Mouse (Mus musculus) CH12.LX (cell line): Measurements from ENCODE around the gene Arhgap45. TPM values are rescaled to one million over a fixed set of nuclear protein-coding genes. Genes with fewer than 3 reads are reported as not detected.

Source experiments
- DNase-seq: peaks from one replicate; pipeline ENCODE4 v3.0.0-alpha.2; 2013; ENCODE audit errors: extremely low read depth
- H3K27ac ChIP-seq: 2 replicates; pipeline ENCODE4 v1.5.1; 2012; ENCODE audit warnings: low read depth, mild to moderate bottlenecking, control low read depth, moderate library complexity; ENCODE audit not compliant: insufficient read depth
- H3K27me3 ChIP-seq: replicated peaks from 2 replicates; pipeline ENCODE3; 2012; ENCODE audit warnings: inconsistent platforms
- H3K36me3 ChIP-seq, 2 experiments: replicated peaks in 1 of 2; 2 replicates each; pipeline versions ENCODE3 to v1.6.1; 2012; ENCODE audit warnings: inconsistent platforms in 1 of 2, low read length in 1 of 2, mild to moderate bottlenecking in 1 of 2, mixed read lengths in 1 of 2, moderate library complexity in 1 of 2; ENCODE audit not compliant: control insufficient read depth in 1 of 2, insufficient read depth in 1 of 2
- H3K4me1 ChIP-seq, 2 experiments: 2 replicates each; pipeline ENCODE4 v1.6.1; 2012; ENCODE audit warnings: inconsistent platforms in 1 of 2, moderate library complexity in 1 of 2; ENCODE audit not compliant: insufficient read depth in 2 of 2, control insufficient read depth in 1 of 2
- H3K4me2 ChIP-seq: 2 replicates; pipeline ENCODE4 v1.6.1; 2012; ENCODE audit warnings: low read depth, mild to moderate bottlenecking, control low read depth; ENCODE audit not compliant: poor library complexity, insufficient read depth, severe bottlenecking
- H3K4me3 ChIP-seq, 3 experiments: fragments of 150-350 bp in 1 of 3; sonication (generic) in 1 of 3; replicated peaks in 1 of 3; 2 replicates each; pipeline versions ENCODE3 to v1.5.1; 2011 to 2012; ENCODE audit warnings: low read depth in 2 of 3, low read length in 2 of 3, mild to moderate bottlenecking in 2 of 3, moderate library complexity in 2 of 3, control low read depth in 1 of 3, improper control_type of control experiment in 1 of 3, inconsistent platforms in 1 of 3, mixed read lengths in 1 of 3; ENCODE audit not compliant: poor library complexity in 1 of 3
- H3K79me2 ChIP-seq: replicated peaks from 2 replicates; pipeline ENCODE4 v1.6.1; 2012; ENCODE audit warnings: mild to moderate bottlenecking, moderate library complexity; ENCODE audit not compliant: control insufficient read depth, poor library complexity, insufficient read depth, severe bottlenecking; ENCODE audit errors: extremely low read depth
- H3K9ac ChIP-seq: 2 replicates; pipeline ENCODE4 v1.6.1; 2012; ENCODE audit warnings: low read depth, mild to moderate bottlenecking, control low read depth, moderate library complexity; ENCODE audit not compliant: insufficient read depth
- H3K9me3 ChIP-seq: replicated peaks from 2 replicates; pipeline ENCODE3; 2012; ENCODE audit warnings: low read length, inconsistent platforms, mixed read lengths
- CTCF ChIP-seq, 2 experiments: IDR thresholded peaks in 1 of 2; conservative IDR thresholded peaks in 1 of 2; 2 replicates each; pipeline ENCODE4 v1.5.1; 2011 to 2012; ENCODE audit warnings: low read depth in 2 of 2, low read length in 2 of 2, improper control_type of control experiment in 1 of 2, inconsistent platforms in 1 of 2, mild to moderate bottlenecking in 1 of 2, moderate library complexity in 1 of 2
- EP300 ChIP-seq: IDR thresholded peaks from 2 replicates; pipeline ENCODE4 v1.6.1; 2011; ENCODE audit warnings: low read length, improper control_type of control experiment
- HCFC1 ChIP-seq: IDR thresholded peaks from 2 replicates; pipeline ENCODE4 v1.6.1; 2012; ENCODE audit warnings: low read depth, mild to moderate bottlenecking, inconsistent platforms, low read length, improper control_type of control experiment
- MAFK ChIP-seq: IDR thresholded peaks from 2 replicates; pipeline ENCODE4 v1.6.1; 2011; ENCODE audit warnings: low read length, improper control_type of control experiment; ENCODE audit not compliant: insufficient replicate concordance
- MAX ChIP-seq: IDR thresholded peaks from 2 replicates; pipeline ENCODE4 v1.6.1; 2011; ENCODE audit warnings: low read length, improper control_type of control experiment
- MEF2A ChIP-seq: IDR thresholded peaks from 2 replicates; pipeline ENCODE4 v1.6.1; 2014; ENCODE audit warnings: low read depth, mild to moderate bottlenecking, inconsistent platforms, low read length, improper control_type of control experiment, borderline replicate concordance
- NELFE ChIP-seq: IDR thresholded peaks from 2 replicates; pipeline ENCODE4 v1.6.1; 2011; ENCODE audit warnings: low read depth, low read length, improper control_type of control experiment
- RAD21 ChIP-seq: IDR thresholded peaks from 2 replicates; pipeline ENCODE4 v1.6.1; 2011; ENCODE audit warnings: low read depth, mild to moderate bottlenecking, low read length, improper control_type of control experiment, moderate library complexity
- SIN3A ChIP-seq: IDR thresholded peaks from 2 replicates; pipeline ENCODE4 v1.6.1; 2012; ENCODE audit warnings: low read length, improper control_type of control experiment, inconsistent platforms
- SMC3 ChIP-seq: IDR thresholded peaks from 2 replicates; pipeline ENCODE4 v1.6.1; 2011; ENCODE audit warnings: low read depth, low read length, improper control_type of control experiment
- TBP ChIP-seq: conservative IDR thresholded peaks from 2 replicates; pipeline ENCODE4 v1.6.1; 2011; ENCODE audit warnings: low read depth, low read length, improper control_type of control experiment
- TCF12 ChIP-seq: IDR thresholded peaks from 2 replicates; pipeline ENCODE4 v1.6.1; 2014; ENCODE audit warnings: low read depth, mild to moderate bottlenecking, inconsistent platforms, low read length, improper control_type of control experiment
- UBTF ChIP-seq: IDR thresholded peaks from 2 replicates; pipeline ENCODE4 v1.6.1; 2012; ENCODE audit warnings: low read depth, mild to moderate bottlenecking, inconsistent platforms, low read length, improper control_type of control experiment, moderate library complexity
- USF1 ChIP-seq: IDR thresholded peaks from 2 replicates; pipeline ENCODE4 v1.6.1; 2014; ENCODE audit warnings: low read depth, mild to moderate bottlenecking, inconsistent platforms, low read length, improper control_type of control experiment
- USF2 ChIP-seq: conservative IDR thresholded peaks from 2 replicates; pipeline ENCODE4 v1.6.1; 2011; ENCODE audit warnings: low read depth, low read length, improper control_type of control experiment
- ZC3H11A ChIP-seq: IDR thresholded peaks from 2 replicates; pipeline ENCODE4 v1.6.1; 2012; ENCODE audit warnings: low read depth, mild to moderate bottlenecking, inconsistent platforms, low read length, improper control_type of control experiment
- ZKSCAN1 ChIP-seq: IDR thresholded peaks from 2 replicates; pipeline ENCODE4 v1.6.1; 2012; ENCODE audit warnings: low read depth, inconsistent platforms, low read length, improper control_type of control experiment, borderline replicate concordance
- dilution Hi-C: fragments of 300-500 bp; cut with MboI; formaldehyde crosslinking; loops from 2 replicates; pipeline ENCODE4 v1.14.3; 2020; ENCODE audit warnings: low sequenced_read_pairs; ENCODE audit not compliant: extremely low pct_unique_long_range_greater_than_20kb, extremely low pct_ligation_motif_present
- in situ Hi-C: fragments of 300-500 bp; cut with MboI; formaldehyde crosslinking; loops from 3 replicates; pipeline ENCODE4 v1.14.3; 2019; ENCODE audit warnings: low sequenced_read_pairs, low pct_ligation_motif_present, low pct_unique_long_range_greater_than_20kb, mixed read lengths
- polyA plus RNA-seq: library from polyadenylated mRNA; unstranded; fragments of >175 nt; gene quantifications from 2 replicates; pipeline ENCODE4 v1.2.1, GENCODE M21; 2012; ENCODE audit warnings: low read depth; ENCODE audit not compliant: insufficient read length
- total RNA-seq, 2 experiments: library from RNA; depleted of rRNA; stranded (reverse); fragments of 300-350 nt in 1 of 2; fragments of >200 nt in 1 of 2; gene quantifications; 2 replicates each; pipeline ENCODE4 v1.2.3; 2012 to 2014

Arhgap45 gene
- total and polyA plus RNA-seq, 3 experiments, result 10.3 to 25.9 (median 20.2) TPM

DNA sequence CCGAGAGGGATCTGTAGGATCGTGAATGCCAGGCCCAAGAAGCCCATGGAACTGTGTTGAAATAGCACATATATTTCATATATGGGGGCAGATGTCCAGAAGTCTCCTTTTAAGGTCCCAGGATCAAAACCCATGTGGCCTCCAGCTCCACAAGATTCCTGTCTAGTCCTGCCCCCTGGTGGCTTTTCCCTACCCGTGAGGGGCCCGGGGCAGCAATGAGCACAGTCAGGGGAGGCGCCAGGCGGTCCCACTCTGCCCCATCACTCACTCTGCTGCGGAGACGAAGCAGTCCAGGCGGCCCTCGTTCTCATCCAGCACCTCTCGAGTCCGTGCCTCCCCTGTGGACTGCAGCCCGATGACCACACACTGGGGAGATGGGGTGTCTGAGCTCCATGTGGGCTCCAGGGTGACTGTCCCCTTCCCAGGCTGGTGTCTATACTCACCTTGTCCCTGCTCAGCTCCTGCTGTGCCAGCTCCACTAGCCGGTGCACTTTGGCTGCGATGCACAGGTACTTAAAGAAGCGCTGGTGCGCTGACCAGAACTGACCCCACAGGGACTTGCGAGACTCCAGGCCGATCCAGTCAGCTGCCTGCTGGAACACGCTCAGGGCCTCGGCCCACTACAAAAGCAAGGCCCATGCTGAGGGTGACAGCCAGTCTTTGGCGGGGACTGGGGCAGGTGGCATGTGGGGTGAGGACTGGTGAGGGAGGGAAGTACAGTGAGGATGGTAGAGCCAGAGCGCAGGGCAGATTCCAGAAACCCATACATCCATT, 47.6 kb downstream of the Arhgap45 start:
- TF ChIP-seq MEF2A (no peak), SMC3 (peak; percentile 54), RAD21 (peak; percentile 33), CTCF (conservative IDR thresholded peaks at IDR 0.05 in 1 of 2, IDR thresholded peaks at IDR 0.05 in 1 of 2; ENCODE audit: low read depth in 2 of 2, low read length in 2 of 2) (peak in 1 of 2 experiments; percentile 53; a peak in 2 of 4 replicates)
- no peak for DNase-seq
- in situ Hi-C loops, result no loop called here

DNA sequence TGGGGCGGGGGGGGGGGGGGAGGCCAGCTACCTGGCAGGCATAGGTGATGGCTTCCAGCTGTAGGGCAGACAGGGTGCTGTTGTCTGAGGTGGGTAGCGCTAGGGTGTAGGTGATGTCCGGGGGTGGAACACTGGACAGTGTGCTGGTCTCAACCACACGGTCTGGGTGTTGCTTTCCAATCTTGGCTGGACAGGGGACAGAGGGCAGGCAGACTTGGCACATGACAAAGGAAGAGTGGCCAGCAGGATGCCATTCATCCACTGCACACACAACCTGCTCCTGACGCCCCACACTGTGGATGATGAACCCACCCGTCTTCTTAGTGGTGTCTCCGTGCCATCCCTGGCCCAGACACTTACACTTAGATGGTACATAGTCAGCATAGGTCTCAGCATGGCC, 52.8 kb downstream of the Arhgap45 start:
- peaks cover 17 to 30% of the 10 kb centered on the region in 2 experiments for H3K4me1 ChIP-seq
- H3K36me3 ChIP-seq, result peaks cover 59 to 85% of the 10 kb centered on the region in 2 experiments

More for the DNA sequence above, 47.6 kb downstream of the Arhgap45 start:
- Histone ChIP-seq H3K27me3 (no peaks in the 10 kb centered on the region), H3K4me2 (no peak overlapping the region), H3K4me1 (no peaks in the 10 kb centered on the region; a peak in 1 of 4 replicates), H3K36me3 (peaks cover 83 to 95% of the 10 kb centered on the region in 2 experiments), H3K9me3 (no peaks in the 10 kb centered on the region), H3K4me3 (no peak overlapping the region), H3K79me2 (no peaks in the 10 kb centered on the region), H3K27ac (no peak overlapping the region), H3K9ac (no peak overlapping the region)
- dilution Hi-C loops, result no loop called here

DNA sequence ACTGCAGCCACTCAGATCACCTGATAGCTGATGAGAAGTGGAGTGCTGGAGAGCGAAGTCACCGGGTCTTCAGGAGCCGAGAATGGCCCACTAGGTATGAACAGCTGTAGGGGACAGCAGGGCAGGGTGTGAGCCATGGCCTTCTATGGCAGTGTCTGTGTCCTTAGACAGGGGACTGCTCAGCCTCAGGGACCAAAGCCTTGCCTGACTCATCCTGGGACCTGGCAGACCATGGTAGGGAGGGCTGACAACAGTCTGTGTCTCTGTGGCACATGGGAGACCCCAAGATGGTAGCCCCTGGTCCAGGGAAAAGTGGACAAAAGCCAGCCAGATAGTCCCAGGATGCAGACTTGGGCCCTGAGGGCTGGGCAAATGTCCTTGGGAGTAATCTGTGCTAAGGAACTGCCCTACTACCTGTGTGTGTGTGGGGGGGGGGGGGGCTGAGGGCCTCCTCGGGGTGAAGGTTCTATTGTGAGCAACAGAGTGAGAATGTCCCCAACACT, 53.5 kb downstream of the Arhgap45 start:
- Histone ChIP-seq H3K4me1 (peaks cover 20 to 36% of the 10 kb centered on the region in 2 experiments), H3K4me3 (no peak overlapping the region), H3K27me3 (no peaks in the 10 kb centered on the region), H3K79me2 (no peaks in the 10 kb centered on the region), H3K27ac (no peak overlapping the region), H3K4me2 (no peak overlapping the region), H3K36me3 (peaks cover 53 to 78% of the 10 kb centered on the region in 2 experiments), H3K9ac (no peak overlapping the region), H3K9me3 (no peaks in the 10 kb centered on the region)
- DNase-seq, result no peak
- dilution Hi-C loops, result no loop called here
- in situ Hi-C loops, result no loop called here
- TF ChIP-seq HCFC1, result no peak
- TF ChIP-seq MAX, result no peak
- no peak for TF ChIP-seq RAD21
- no peak for TF ChIP-seq USF2
- TF ChIP-seq, all 38 proteins: peak for 0

More for the DNA sequence above, 52.8 kb downstream of the Arhgap45 start:
- H3K79me2 ChIP-seq, result no peaks in the 10 kb centered on the region
- H3K4me3 ChIP-seq, result no peak overlapping the region
- in situ Hi-C loops, result no loop called here
- no peak for DNase-seq
- dilution Hi-C loops, result no loop called here
- TF ChIP-seq MAFK, result no peak
- TF ChIP-seq EP300, result no peak
- TF ChIP-seq SIN3A, result no peak
- no peak for TF ChIP-seq NELFE
- TF ChIP-seq ZC3H11A, result no peak
- no peak for TF ChIP-seq USF1
- TF ChIP-seq RAD21, result no peak
- TF ChIP-seq ZKSCAN1, result no peak
- no peak for TF ChIP-seq USF2
- no peak for TF ChIP-seq TBP
- TF ChIP-seq TCF12, result no peak
- TF ChIP-seq UBTF, result no peak
- H3K27ac ChIP-seq, result no peak overlapping the region
- H3K27me3 ChIP-seq, result no peaks in the 10 kb centered on the region
- no peak overlapping the region for H3K4me2 ChIP-seq
- H3K9ac ChIP-seq, result no peak overlapping the region
- no peaks in the 10 kb centered on the region for H3K9me3 ChIP-seq
